Mouse (Mus musculus) intestine, embryonic 15.5 days (tissue): ENCODE results near the gene Krcc1. TPM values are rescaled to one million over a fixed set of nuclear protein-coding genes. Genes with fewer than 3 reads are reported as not detected.
"Not testable (repeated sequence)": the region's sequence is repeated elsewhere in the genome, so short reads cannot be mapped to it uniquely, and the experiment has no call there.

Source experiments
- ATAC-seq: fragments of 200-750 bp; cut with Nextera tagmentation; 2 replicates; pipeline ENCODE4 v1.8.0; 2017; ENCODE audit warnings: moderate TSS enrichment, moderate library complexity
- H3K27ac ChIP-seq: fragments of 300-500 bp; sonication (generic); 2 replicates; pipeline ENCODE4 v1.5.1; 2015; ENCODE audit warnings: mild to moderate bottlenecking, inconsistent platforms
- H3K27me3 ChIP-seq: fragments of 300-500 bp; sonication (generic); replicated peaks from 2 replicates; pipeline ENCODE4 v1.6.1; 2015; ENCODE audit warnings: inconsistent platforms
- H3K36me3 ChIP-seq: fragments of 300-500 bp; sonication (generic); 2 replicates; pipeline ENCODE4 v1.6.1; 2015; ENCODE audit warnings: inconsistent platforms
- H3K4me1 ChIP-seq: fragments of 300-500 bp; sonication (generic); replicated peaks from 2 replicates; pipeline ENCODE4 v1.6.1; 2015; ENCODE audit warnings: inconsistent platforms
- H3K4me2 ChIP-seq: fragments of 300-500 bp; sonication (generic); replicated peaks from 2 replicates; pipeline ENCODE4 v1.6.1; 2015; ENCODE audit warnings: mild to moderate bottlenecking, inconsistent platforms
- H3K4me3 ChIP-seq: fragments of 300-500 bp; sonication (generic); replicated peaks from 2 replicates; pipeline ENCODE4 v1.5.1; 2015; ENCODE audit warnings: inconsistent platforms
- H3K9ac ChIP-seq: fragments of 300-500 bp; sonication (generic); 2 replicates; pipeline ENCODE4 v1.6.1; 2015; ENCODE audit warnings: inconsistent platforms
- H3K9me3 ChIP-seq: fragments of 300-500 bp; sonication (generic); 2 replicates; pipeline ENCODE4 v1.6.1; 2016; ENCODE audit warnings: inconsistent platforms
- WGBS: fragments of 180-500 bp; shearing (Covaris S2); methylation state at CpG from one replicate; pipeline ENCODE4 v1.1.7; 2015; 5-methylcytosine and 5-hydroxymethylcytosine counted together
- polyA plus RNA-seq: library from polyadenylated mRNA; unstranded; fragments of >200 nt; fragmentation: Nextera tagmentation; extraction: Ambion mirVana; gene quantifications from 2 replicates; pipeline ENCODE4 v1.2.1, GENCODE M21; 2015

Krcc1 gene
- polyA plus RNA-seq, 1 experiment from 2014 or later: 72.5 TPM

DNA sequence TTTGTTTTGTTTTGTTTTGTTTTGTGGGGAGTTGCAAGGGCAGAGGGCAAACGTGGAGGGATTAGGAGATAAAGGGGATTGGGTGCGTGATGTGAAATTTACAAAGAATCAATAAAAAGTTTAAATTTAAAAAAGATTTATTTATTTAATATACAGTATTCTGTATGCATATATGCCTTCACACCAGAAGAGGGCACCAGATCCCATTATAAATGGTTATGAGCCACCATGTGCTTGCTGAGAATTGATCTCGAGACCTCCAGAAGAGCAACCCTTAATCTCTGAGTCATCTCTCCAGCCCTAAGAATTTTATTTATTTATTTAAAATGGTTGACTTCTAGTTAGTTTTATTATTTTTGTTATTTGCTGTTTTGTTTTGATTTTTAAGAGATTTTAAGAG is 28.2 kb upstream of the Krcc1 start:
- no peaks in the 10 kb centered on the region for H3K36me3 ChIP-seq
- H3K4me2 ChIP-seq: no peak overlapping the region
- H3K4me1 ChIP-seq: no peaks in the 10 kb centered on the region
- no peak overlapping the region for H3K9ac ChIP-seq
- H3K9me3 ChIP-seq: no peaks in the 10 kb centered on the region
- no peak overlapping the region for H3K27ac ChIP-seq
- H3K27me3 ChIP-seq: no peaks in the 10 kb centered on the region
- WGBS: 89% methylated on average over 3 of the region's 3 CpGs
- H3K4me3 ChIP-seq: no peak overlapping the region
- ATAC-seq: no peak

DNA sequence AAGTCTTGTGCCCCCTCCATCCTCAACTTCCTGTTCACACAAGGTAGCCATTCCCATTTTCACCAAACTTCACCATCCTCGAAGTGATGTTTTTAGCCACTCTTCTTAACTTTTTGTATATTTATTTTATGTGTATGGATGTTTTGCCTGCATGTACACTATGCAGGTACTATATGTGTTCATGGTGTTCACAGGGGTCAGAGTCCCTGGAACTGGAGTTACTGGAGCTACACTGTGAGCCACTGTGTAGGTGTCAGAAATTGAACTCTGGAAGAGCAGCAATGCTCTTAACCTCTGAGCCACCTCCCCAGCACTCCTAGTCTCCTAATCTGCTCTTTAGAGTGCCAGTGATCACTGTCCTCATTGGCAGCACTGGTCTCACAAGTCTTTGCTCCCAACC is 23.1 kb upstream of the Krcc1 start:
- Histone ChIP-seq H3K4me3 (no peak overlapping the region), H3K4me1 (no peaks in the 10 kb centered on the region), H3K4me2 (no peak overlapping the region), H3K9me3 (no peaks in the 10 kb centered on the region), H3K9ac (no peak overlapping the region), H3K27ac (no peak overlapping the region), H3K27me3 (no peaks in the 10 kb centered on the region), H3K36me3 (no peaks in the 10 kb centered on the region)
- ATAC-seq: no peak
- 88% methylated on average over 1 of the region's 1 CpGs for WGBS

GRCm38 (mm10) chr6:71249615-71250014 is 21.9 kb upstream of the Krcc1 start:
- Histone ChIP-seq H3K4me1 (no peaks in the 10 kb centered on the region), H3K4me3 (no peak overlapping the region), H3K27me3 (no peaks in the 10 kb centered on the region), H3K4me2 (no peak overlapping the region), H3K36me3 (no peaks in the 10 kb centered on the region), H3K9me3 (no peaks in the 10 kb centered on the region), H3K9ac (no peak overlapping the region), H3K27ac (no peak overlapping the region)
- 75% methylated on average over 3 of the region's 3 CpGs for WGBS
- ATAC-seq: no peak

DNA sequence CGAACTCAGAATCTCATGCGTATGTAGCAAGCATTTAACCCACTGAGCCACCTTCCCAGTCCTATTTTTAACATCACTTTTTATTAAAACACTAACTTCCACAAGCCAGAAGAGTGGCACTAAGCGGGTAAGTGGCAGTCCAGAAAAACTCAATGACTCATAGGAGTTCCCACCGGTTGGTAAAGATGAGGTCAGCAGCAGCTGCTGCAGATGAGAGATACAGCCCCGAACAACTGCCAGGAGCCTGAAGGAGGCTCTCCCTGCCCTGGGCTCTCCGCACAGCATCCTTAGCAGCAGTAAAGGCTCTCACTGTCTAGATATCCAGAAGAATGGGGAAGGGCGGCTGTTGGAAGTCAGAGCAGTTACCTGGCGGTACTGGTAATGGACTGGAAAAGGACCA is 20.5 kb upstream of the Krcc1 start:
- Histone ChIP-seq H3K36me3 (no peaks in the 10 kb centered on the region), H3K9me3 (no peaks in the 10 kb centered on the region), H3K4me3 (no peak overlapping the region), H3K9ac (no peak overlapping the region), H3K27ac (no peak overlapping the region), H3K4me1 (no peaks in the 10 kb centered on the region), H3K27me3 (no peaks in the 10 kb centered on the region), H3K4me2 (no peak overlapping the region)
- no peak for ATAC-seq
- 86% methylated on average over 8 of the region's 8 CpGs for WGBS

- no peak for ATAC-seq
- H3K9me3 ChIP-seq: no peaks in the 10 kb centered on the region
- no peaks in the 10 kb centered on the region for H3K36me3 ChIP-seq
- H3K4me1 ChIP-seq: no peaks in the 10 kb centered on the region
- H3K4me3 ChIP-seq: no peak overlapping the region
- no peak overlapping the region for H3K9ac ChIP-seq
- WGBS: 88% methylated on average over 6 of the region's 6 CpGs
- no peaks in the 10 kb centered on the region for H3K27me3 ChIP-seq
- no peak overlapping the region for H3K27ac ChIP-seq
- no peak overlapping the region for H3K4me2 ChIP-seq
Observed at GRCm38 (mm10) chr6:71254456-71254855, 17.0 kb upstream of the Krcc1 start.

- H3K36me3 ChIP-seq: no peaks in the 10 kb centered on the region
- no peak overlapping the region for H3K4me3 ChIP-seq
- no peak overlapping the region for H3K4me2 ChIP-seq
- 93% methylated on average over 10 of the region's 10 CpGs for WGBS
- no peak overlapping the region for H3K9ac ChIP-seq
- no peaks in the 10 kb centered on the region for H3K4me1 ChIP-seq
- ATAC-seq: no peak
- H3K27ac ChIP-seq: no peak overlapping the region
- no peaks in the 10 kb centered on the region for H3K27me3 ChIP-seq
- H3K9me3 ChIP-seq: no peaks in the 10 kb centered on the region
Observed at GRCm38 (mm10) chr6:71256166-71256565, 15.3 kb upstream of the Krcc1 start.

DNA sequence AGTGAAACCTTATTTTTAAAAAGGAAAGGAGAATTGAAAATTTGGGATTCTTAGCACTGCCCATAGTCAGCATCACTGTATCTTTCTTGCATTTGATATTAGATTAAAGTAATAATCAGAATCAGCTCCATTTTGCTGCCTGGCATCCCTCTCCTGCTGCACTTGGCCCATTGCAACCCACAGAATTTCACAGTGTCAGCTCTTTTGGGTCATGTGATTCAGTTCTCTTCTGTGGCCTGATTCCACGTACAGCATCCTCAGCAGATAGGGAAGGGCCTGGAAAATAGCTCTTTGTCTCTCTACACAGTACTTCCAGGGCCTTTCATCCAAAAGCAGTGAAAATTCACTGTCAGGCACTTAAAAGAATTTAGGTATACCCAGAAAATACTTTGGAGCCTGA is 14.1 kb upstream of the Krcc1 start:
- H3K36me3 ChIP-seq: no peaks in the 10 kb centered on the region
- WGBS: 57% methylated on average over 1 of the region's 1 CpGs
- no peaks in the 10 kb centered on the region for H3K27me3 ChIP-seq
- ATAC-seq: no peak
- no peaks in the 10 kb centered on the region for H3K4me1 ChIP-seq
- H3K4me3 ChIP-seq: no peak overlapping the region
- H3K9ac ChIP-seq: no peak overlapping the region
- H3K27ac ChIP-seq: no peak overlapping the region
- H3K9me3 ChIP-seq: no peaks in the 10 kb centered on the region
- no peak overlapping the region for H3K4me2 ChIP-seq

- Histone ChIP-seq H3K4me1 (no peaks in the 10 kb centered on the region), H3K27me3 (no peaks in the 10 kb centered on the region), H3K4me3 (no peak overlapping the region), H3K9me3 (no peaks in the 10 kb centered on the region), H3K36me3 (no peaks in the 10 kb centered on the region), H3K27ac (no peak overlapping the region), H3K9ac (no peak overlapping the region), H3K4me2 (no peak overlapping the region)
- 86% methylated on average over 2 of the region's 2 CpGs for WGBS
- ATAC-seq: no peak
Observed at GRCm38 (mm10) chr6:71258562-71258961, 12.9 kb upstream of the Krcc1 start.

- H3K9ac ChIP-seq: no peak overlapping the region
- H3K36me3 ChIP-seq: no peaks in the 10 kb centered on the region
- H3K4me1 ChIP-seq: no peaks in the 10 kb centered on the region
- no peak overlapping the region for H3K4me3 ChIP-seq
- no peak overlapping the region for H3K4me2 ChIP-seq
- no peak for ATAC-seq
- no peak overlapping the region for H3K27ac ChIP-seq
- H3K9me3 ChIP-seq: no peaks in the 10 kb centered on the region
- no peaks in the 10 kb centered on the region for H3K27me3 ChIP-seq
- 87% methylated on average over 4 of the region's 4 CpGs for WGBS
Observed at GRCm38 (mm10) chr6:71259166-71259565, 12.3 kb upstream of the Krcc1 start.

DNA sequence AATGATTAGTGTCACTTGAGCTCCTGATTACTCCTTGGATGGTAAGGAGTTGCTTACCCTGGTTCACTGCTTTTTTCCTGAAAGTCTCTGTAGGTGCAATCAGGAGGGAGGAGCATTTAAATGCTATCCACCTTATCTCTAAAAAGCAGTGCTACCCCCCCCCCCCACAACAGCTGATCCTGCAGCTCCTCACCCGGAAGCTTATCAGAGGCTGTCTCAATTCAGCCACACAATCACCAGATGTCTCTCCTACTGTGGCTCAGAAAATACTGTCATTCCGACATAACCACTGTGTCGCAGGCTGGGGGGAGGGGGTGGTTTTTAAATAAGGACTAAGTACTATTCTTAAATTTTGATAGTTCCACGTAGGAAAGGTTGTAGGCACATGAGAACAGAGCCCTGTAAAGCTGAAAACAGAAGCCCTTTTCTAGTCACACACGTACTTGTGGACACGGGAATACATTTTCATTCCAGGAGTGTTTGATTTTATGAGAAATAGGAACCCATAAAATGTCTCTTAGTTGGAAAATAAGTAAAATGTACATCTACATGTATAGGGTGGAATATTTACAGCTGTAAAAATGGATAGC is 11.3 kb upstream of the Krcc1 start:
- ATAC-seq: peak; percentile 59; the same call in 1 of the 2 replicates

GRCm38 (mm10) chr6:71261060-71261459 is 10.4 kb upstream of the Krcc1 start:
- Histone ChIP-seq H3K27me3 (no peaks in the 10 kb centered on the region), H3K9me3 (no peaks in the 10 kb centered on the region), H3K4me3 (no peak overlapping the region), H3K9ac (no peak overlapping the region), H3K27ac (no peak overlapping the region), H3K36me3 (no peaks in the 10 kb centered on the region), H3K4me2 (no peak overlapping the region), H3K4me1 (no peaks in the 10 kb centered on the region)
- WGBS: 54% methylated on average over 3 of the region's 3 CpGs
- no peak for ATAC-seq

More for the DNA sequence above, 11.3 kb upstream of the Krcc1 start:
- Histone ChIP-seq H3K4me3 (no peak overlapping the region), H3K4me1 (no peaks in the 10 kb centered on the region), H3K9me3 (no peaks in the 10 kb centered on the region), H3K9ac (no peak overlapping the region), H3K36me3 (no peaks in the 10 kb centered on the region), H3K27me3 (no peaks in the 10 kb centered on the region), H3K4me2 (no peak overlapping the region), H3K27ac (no peak overlapping the region)
- WGBS: 40% methylated on average over 6 of the region's 6 CpGs

DNA sequence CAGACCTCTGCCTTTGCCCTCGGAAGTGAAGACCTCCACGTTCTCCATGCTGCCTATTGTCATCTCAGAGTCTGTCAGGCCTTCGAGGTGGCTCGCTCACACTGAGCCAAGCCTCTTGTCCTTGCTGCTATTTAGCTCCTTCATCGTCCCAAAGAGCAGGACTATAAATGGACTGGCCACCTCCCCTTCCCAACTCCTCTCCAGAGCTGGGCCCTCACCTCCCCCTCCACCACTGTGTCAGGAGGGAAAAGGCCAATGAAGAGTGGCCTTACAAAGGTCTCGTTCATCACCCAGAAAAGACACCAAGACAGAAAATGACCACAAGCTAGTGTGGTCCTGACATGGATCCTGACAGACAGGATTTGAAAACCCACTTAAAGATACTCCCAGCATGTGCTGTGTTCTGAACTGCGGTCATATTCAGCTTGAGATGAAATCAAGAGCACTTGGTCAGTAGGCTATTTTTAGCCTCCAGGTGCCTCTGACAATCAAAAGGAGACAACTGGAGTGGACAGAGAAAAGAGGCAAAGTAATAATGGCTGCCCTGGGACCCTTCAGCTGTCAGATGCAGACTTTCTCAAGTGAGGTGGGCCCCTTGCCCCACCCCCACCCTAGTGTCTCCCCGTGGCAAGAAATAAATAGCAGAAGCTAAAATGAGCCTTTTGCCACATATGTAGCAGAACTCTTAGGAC is 9.2 kb upstream of the Krcc1 start:
- H3K4me3 ChIP-seq: no peak overlapping the region
- H3K36me3 ChIP-seq: no peaks in the 10 kb centered on the region
- H3K27me3 ChIP-seq: no peaks in the 10 kb centered on the region
- no peaks in the 10 kb centered on the region for H3K9me3 ChIP-seq
- WGBS: 66% methylated on average over 8 of the region's 8 CpGs
- H3K27ac ChIP-seq: no peak overlapping the region
- H3K9ac ChIP-seq: no peak overlapping the region
- H3K4me1 ChIP-seq: no peaks in the 10 kb centered on the region
- ATAC-seq: no peak
- no peak overlapping the region for H3K4me2 ChIP-seq

DNA sequence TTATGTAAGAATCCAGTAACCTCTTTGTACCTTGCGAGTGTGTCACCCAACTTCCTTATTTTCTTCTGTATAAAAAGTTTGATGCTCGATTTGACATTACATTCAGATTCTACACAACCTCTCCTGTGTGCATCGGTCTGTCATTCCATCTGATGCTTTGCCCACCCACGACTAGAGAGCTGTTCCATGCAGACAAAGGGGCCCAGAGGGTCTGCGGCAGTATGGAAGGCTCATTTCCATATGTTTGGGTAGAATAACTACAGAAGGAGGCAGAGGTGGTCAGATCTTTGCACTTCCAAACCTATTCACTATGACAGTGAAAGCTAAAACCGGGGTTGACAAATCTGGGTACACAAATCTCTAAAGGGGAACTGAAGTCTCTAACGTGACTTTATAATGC is 3.9 kb upstream of the Krcc1 start:
- not testable (repeated sequence) for H3K9ac ChIP-seq, H3K27ac ChIP-seq, H3K36me3 ChIP-seq, ATAC-seq, H3K4me3 ChIP-seq, H3K4me2 ChIP-seq, H3K27me3 ChIP-seq, H3K9me3 ChIP-seq, H3K4me1 ChIP-seq
- 87% methylated on average over 7 of the region's 7 CpGs for WGBS
